Mouse (Mus musculus): ENCODE measurements at regions not wholly inside any gene's neighbourhood (a gene's known extent, or its start where the extent isn't known, plus 50 kb on each side); places are given as distances from the start of the nearest gene placed in this dataset.
"Not testable (repeated sequence)": the region's sequence is repeated elsewhere in the genome, so short reads cannot be mapped to it uniquely, and the experiment has no call there.

GRCm38 (mm10) chr13:44454136-44454535, 275.1 kb upstream of the Jarid2 start:
- no peak for DNase-seq (ENCODE audit: low spot score)

GRCm38 (mm10) chr13:44455193-44455592, 274.1 kb upstream of the Jarid2 start:
- no peak for DNase-seq (ENCODE audit: low spot score)

GRCm38 (mm10) chr13:44458744-44459143, 270.5 kb upstream of the Jarid2 start:
- no peak for DNase-seq (ENCODE audit: low spot score)

GRCm38 (mm10) chr13:44459148-44459547, 270.1 kb upstream of the Jarid2 start:
- DNase-seq (ENCODE audit: low spot score), result no peak

GRCm38 (mm10) chr13:44463675-44464074, 265.6 kb upstream of the Jarid2 start:
- no peak for DNase-seq (ENCODE audit: low spot score)

- no peak for DNase-seq (ENCODE audit: low spot score)
Observed at GRCm38 (mm10) chr13:44465567-44465966, 263.7 kb upstream of the Jarid2 start.

GRCm38 (mm10) chr13:44468963-44469674, 260.2 kb upstream of the Jarid2 start:
- no peak for DNase-seq (ENCODE audit: low spot score)

- DNase-seq (ENCODE audit: low spot score), result no peak
Observed at GRCm38 (mm10) chr13:44469675-44470074, 259.6 kb upstream of the Jarid2 start.

GRCm38 (mm10) chr13:44473200-44473599, 256.1 kb upstream of the Jarid2 start:
- DNase-seq (ENCODE audit: low spot score), result no peak

- DNase-seq (ENCODE audit: low spot score), result no peak
Observed at GRCm38 (mm10) chr13:44476901-44477300, 252.4 kb upstream of the Jarid2 start.

GRCm38 (mm10) chr13:44480128-44480527, 249.1 kb upstream of the Jarid2 start:
- no peak for DNase-seq (ENCODE audit: low spot score)

GRCm38 (mm10) chr13:44482661-44483060, 246.6 kb upstream of the Jarid2 start:
- no peak for DNase-seq (ENCODE audit: low spot score)

- no peak for DNase-seq (ENCODE audit: low spot score)
Observed at GRCm38 (mm10) chr13:44484582-44485329, 244.5 kb upstream of the Jarid2 start.

GRCm38 (mm10) chr13:44490935-44491465, 238.3 kb upstream of the Jarid2 start:
- DNase-seq (ENCODE audit: low spot score), result no peak

GRCm38 (mm10) chr13:44493884-44494283, 235.4 kb upstream of the Jarid2 start:
- DNase-seq (ENCODE audit: low spot score), result no peak

GRCm38 (mm10) chr13:44495450-44495849, 233.8 kb upstream of the Jarid2 start:
- no peak for DNase-seq (ENCODE audit: low spot score)

- no peak for DNase-seq (ENCODE audit: low spot score)
Observed at GRCm38 (mm10) chr13:44496596-44496995, 232.7 kb upstream of the Jarid2 start.

GRCm38 (mm10) chr13:44500896-44501295, 228.4 kb upstream of the Jarid2 start:
- DNase-seq (ENCODE audit: low spot score), result not testable (repeated sequence)

- no peak for DNase-seq (ENCODE audit: low spot score)
Observed at GRCm38 (mm10) chr13:44501777-44502321, 227.4 kb upstream of the Jarid2 start.

GRCm38 (mm10) chr13:44502612-44503256, 226.5 kb upstream of the Jarid2 start:
- DNase-seq (ENCODE audit: low spot score), result no peak

- no peak for DNase-seq (ENCODE audit: low spot score)
Observed at GRCm38 (mm10) chr13:44503257-44503950, 225.9 kb upstream of the Jarid2 start.

- DNase-seq (ENCODE audit: low spot score), result no peak
Observed at GRCm38 (mm10) chr13:44504455-44504854, 224.8 kb upstream of the Jarid2 start.
